Mouse (Mus musculus): ENCODE measurements around the gene N6amt1. TPM values are rescaled to one million over a fixed set of nuclear protein-coding genes. Genes with fewer than 3 reads are reported as not detected.
A peak's percentile ranks its signal among the peaks of the same experiment; 100 is the strongest.

N6amt1 gene
- 10 to 100 TPM; 20.4 to 21.3 TPM for total RNA-seq (2021)
- long read RNA-seq, experiment 1, transcript N6amt1-201 (6 exons, 1,884 nt) = major isoform, 10 of 15 reads
- long read RNA-seq, experiment 1, partial matches to known transcripts = 0 of 15 reads
- long read RNA-seq, experiment 1, other reads (novel, unspliced or antisense) = 2 of 15 reads
- long read RNA-seq, experiment 2, transcript N6amt1-201 (6 exons, 1,884 nt) = major isoform, 8 of 9 reads
- long read RNA-seq, experiment 2, partial matches to known transcripts = 0 of 9 reads
- long read RNA-seq, experiment 2, other reads (novel, unspliced or antisense) = 0 of 9 reads

DNA sequence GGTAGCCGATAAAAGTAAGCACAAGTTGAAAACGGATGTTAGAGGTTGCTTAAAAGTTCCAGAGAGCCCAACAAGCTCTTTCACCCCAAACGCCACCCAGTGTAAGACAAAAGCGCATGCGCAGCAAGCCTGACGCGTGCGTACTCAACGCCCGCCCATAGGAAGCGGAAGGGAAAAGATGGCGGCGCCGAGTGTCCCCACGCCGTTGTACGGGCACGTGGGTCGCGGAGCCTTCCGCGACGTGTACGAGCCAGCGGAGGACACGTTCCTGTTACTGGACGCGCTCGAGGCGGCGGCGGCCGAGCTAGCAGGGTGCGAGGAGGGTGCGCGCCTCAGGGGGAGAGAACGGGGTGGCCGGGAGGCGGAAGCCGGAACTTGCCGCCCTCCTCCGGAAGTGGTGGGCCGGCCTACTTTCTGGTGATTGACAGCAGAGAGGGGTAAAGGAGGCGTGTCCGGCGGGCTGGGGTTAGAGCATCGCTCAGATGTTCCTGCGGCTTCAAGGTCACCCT lies at the start of gene N6amt1:
Gene N6amt1 (plus strand): TSS at position 111 of the 509 bp plus-strand sequence.
- intact Hi-C loops (cut with DNase I) = no loop called here
- peak; percentile 89 to 92 for DNase-seq (ENCODE audit: low spot score in 2 of 2)

DNA sequence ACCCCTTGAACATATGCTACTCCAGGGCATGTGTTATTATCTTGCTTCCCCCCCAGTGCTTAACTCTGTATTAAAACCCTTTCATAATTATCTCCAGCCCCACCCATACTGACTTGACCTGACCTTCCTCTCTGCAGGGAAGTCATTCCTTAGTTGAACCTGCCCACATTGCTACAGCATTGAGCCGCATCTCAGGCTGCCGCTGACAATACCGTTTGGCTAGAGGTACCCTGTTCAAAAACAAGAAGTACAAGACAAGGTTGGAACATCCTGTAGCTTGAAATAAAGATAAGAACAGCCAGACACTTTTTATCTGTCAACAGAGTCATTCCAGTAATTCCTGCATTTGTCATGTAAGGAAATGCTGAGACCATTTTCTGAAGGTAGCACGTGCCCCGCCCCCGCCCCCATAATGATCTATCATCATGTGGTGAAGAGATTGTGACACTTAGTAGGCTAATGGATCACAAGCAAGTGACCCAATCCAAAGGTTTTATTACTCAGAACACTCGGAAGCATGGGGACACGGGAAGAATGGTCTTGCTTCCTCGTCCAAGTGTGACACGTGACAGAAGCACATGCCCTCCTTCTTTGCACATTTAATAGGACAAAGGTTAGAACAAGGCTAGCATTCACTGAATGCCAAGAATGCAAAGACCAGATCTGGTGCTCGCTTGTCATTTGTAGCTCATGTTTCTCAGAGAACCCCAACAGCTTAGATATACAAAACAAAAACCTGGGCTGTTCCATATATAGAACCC lies 48.6 kb upstream of the N6amt1 start:
- intact Hi-C loops (cut with DNase I) = no loop called here
- no peak for DNase-seq (ENCODE audit: low spot score in 2 of 2)

DNA sequence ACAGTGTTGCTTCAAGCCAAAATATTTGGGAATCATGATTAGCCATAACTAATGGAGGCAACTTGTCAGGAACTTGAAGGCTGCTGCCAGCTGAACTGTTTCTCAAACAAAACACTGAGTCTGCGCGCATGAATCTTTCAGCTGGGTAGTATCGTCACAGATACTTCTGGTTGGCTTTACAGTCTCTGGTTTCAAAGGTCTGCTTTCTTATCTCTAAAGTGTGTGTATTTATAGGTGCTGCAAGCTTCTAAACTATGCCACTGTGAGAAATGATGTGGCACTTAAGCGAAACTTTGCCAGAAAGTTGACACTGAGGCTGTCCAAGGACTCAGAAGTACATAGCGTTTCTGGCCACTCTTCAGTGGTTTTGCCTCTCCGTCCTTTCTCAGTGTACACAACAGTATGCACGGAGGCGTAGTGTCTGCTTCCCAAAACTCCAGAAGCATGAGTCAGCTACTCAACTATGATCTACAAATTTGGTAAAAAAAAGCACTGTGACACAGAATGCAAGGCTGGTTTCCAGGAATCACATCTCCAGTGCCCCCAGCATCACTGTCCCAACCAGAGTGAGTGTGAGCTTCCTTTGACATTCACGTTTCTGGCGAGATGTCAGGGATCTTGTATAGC lies 46.8 kb upstream of the N6amt1 start:
- peak; percentile 16 to 43 for DNase-seq (ENCODE audit: low spot score in 2 of 2)
- intact Hi-C loops (cut with DNase I) = no loop called here

DNA sequence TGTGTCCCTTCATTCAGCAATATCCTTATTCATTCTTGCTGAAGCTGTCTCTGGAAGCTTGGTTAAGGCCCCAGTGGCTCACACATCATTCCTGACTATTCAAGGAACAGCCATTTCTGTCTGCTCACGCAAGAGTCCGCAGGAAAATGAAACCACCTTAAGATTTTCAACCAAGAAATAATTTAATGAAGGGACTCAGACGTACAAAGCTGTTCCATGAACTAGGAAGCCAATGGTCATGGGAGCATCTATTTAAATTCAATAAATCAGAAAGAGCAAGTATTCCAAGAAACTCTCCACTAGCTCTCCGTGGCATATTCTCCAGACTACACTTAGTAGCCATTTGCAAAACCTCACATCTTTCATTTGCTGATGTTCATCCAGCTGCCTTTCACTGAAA lies 43.3 kb upstream of the N6amt1 start:
- no peak for DNase-seq (ENCODE audit: low spot score in 2 of 2)
- intact Hi-C loops (cut with DNase I) = no loop called here

DNA sequence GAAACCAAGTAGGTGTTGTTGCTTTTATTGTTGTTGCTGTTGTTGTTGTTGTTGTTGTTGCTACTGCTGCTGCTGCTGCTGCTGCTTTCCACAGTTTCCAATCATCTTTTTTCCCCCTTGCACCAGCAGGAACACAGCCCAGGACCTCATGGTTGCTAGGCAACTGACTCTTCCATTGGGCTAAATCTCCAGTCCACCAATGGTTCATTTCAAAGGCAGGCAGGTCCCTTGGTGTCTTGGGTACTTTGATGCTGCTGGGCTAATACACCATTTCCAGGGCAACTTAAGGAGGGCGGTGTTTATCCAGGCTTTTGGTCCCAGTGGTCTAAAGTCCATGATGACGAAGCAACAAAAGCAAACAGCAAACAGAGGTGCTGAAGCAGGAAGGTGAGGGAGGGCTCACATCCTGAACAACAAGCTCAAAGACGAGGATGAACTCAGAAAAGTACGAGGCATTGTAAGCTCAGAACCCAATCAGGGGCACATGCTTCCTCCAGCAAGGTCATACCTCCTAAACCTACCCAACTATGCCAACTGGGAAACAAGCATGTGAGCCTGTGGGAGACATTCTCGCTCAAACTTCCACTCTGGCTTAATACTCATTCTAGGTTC lies 35.7 kb upstream of the N6amt1 start:
- intact Hi-C loops (cut with DNase I) = no loop called here
- no peak for DNase-seq (ENCODE audit: low spot score in 2 of 2)

DNA sequence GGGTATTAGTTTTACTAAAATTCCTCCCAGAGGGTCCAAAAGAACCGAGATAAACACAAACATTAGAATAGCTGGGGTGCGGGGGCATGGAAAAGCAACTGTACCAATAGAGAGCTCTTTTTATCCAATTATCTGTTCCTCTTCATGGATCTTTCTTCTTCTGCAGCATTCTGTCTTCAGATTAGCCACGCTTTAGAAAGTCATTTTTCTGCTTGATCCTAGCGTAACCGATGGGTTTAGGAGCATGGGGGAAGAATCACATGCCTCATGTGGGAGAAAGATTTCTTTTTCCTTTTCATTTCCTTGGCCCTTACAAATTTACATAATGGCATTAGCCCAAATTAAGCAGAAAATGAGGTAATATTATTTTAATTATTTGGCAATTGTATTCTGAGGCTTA lies 35.0 kb upstream of the N6amt1 start:
- intact Hi-C loops (cut with DNase I) = no loop called here
- no peak for DNase-seq (ENCODE audit: low spot score in 2 of 2)

DNA sequence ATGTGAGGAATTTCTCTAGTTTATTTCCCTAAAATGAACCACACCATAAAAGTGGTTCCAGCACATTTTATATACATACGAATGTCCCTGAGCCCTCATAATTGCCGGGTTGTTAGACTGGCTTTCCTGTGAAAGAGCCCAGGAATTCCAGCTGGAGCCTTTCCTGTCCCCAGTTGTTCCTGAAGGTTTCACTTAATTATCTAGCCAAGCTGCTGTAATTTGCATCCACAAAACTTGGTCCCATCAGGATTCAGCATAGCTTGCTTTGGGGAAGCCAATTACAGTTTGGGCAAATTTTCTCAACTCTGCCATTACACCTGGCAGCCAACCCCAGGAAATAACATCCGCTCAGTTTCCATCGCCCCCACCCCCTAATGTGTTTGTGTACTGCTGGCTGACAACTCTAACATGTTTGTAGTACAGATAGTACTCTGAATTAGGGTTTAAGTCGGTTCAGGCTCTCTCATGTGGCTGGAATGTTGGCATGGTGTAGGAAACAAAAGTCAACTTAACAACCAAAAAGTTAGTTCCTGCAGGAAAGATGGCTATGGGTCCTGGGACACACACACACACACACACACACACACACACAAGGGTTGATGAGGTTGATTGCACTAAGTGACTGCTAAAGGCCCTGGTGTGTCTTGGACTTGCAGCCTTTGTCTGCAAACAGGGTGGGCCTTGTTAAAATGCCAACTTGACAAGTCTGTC lies 34.3 kb upstream of the N6amt1 start:
- intact Hi-C loops (cut with DNase I) = no loop called here
- DNase-seq (ENCODE audit: low spot score in 2 of 2) = no peak

DNA sequence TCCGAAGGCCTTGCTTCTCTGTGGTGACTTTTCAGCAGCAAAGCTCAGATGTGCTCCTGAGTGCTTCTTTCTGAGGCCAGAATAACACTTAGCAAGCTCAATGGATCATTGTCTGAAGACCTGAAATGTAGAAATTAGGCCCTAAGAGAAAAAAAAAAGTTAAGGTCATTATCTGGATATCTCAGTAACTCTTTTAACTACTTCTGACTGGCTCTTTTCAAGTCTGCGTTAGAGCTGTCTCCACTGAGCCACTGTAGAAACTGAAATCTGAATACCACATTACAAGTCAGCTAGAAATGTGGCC lies 33.8 kb upstream of the N6amt1 start:
- intact Hi-C loops (cut with DNase I) = no loop called here
- no peak for DNase-seq (ENCODE audit: low spot score in 2 of 2)

DNA sequence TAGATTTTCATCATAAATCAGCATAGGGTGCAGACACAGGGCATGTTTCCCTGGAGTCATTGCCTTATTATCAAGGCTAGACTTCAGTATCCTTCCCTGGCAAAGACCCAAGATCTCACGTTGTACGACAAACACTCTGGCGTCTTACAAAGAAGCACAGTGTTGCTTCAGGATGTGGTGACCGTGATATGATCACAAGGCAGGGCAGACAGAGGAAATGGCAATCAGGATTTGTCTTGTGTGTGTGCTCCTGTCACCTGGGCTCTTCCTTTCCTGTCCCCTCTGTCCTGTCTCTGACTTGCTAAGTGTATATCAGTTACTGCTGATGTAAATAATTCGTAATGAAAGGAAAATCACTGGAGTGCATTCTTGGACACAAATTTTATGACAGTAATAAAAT lies 29.4 kb upstream of the N6amt1 start:
- DNase-seq (ENCODE audit: low spot score in 2 of 2) = no peak
- intact Hi-C loops (cut with DNase I) = no loop called here

DNA sequence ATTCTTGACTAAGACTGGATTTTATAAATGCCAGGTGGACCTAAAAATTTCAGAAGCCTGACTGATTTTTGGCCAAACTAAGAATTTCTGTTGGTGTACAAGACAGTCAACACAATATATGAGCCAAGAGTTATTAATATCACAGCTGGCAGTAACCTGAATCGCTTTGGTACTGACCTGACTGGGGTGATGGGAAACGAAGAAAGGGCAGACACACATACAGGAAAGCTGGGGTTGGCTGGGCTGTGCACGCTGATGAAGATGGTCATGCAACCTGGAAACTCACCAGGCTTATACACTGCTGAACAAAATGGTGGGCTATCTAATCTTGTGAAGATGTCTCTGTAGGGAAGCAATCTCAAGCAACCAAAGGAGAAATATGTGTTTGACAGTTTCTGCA lies 24.0 kb upstream of the N6amt1 start:
- intact Hi-C loops (cut with DNase I) = no loop called here
- no peak for DNase-seq (ENCODE audit: low spot score in 2 of 2)

DNA sequence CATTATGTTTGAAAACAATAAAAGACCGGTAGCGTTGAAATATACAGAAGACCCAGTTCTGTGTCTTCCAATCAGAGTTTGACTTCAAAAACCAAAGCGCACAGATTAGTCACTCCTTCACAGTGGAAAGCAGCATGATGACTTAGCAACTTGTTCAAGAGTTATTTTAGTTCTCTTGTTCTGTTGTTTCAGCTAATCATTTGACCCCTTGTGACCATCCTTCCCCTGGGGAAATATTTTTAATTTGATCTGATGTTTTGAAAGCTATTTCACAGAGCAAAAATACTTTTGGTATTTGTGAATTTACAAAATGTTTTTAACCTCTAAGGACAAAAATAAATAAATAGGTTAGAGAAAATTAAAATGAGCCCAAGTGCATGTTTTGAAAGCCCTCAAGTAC lies 19.2 kb upstream of the N6amt1 start:
- no peak for DNase-seq (ENCODE audit: low spot score in 2 of 2)
- intact Hi-C loops (cut with DNase I) = no loop called here

DNA sequence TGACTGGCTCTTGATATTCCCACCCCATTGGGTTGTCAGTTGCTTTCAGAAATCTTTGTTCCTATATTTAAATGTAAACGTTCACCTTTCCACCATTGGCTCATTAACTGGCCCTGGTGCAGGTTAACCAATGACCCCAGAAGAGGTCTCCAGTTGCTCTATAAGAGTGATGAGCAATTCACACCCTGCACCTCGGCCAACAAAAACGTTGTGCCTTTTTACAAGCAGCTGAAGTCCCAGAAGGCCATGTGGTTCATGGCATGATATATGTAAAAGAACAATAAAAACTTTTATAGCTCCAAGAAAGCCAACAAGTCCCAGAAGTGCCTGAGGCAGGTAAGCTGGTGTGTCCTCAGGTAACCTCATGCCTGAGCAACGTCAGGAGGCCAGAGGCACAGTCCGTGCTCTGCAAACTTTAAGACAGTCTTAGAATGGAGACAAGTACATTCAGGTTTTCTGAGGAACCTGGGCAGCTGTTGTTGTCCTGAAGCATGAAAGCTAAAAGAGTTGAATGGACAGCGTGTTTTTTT lies 12.9 kb upstream of the N6amt1 start:
- intact Hi-C loops (cut with DNase I) = no loop called here
- no peak for DNase-seq (ENCODE audit: low spot score in 2 of 2)

DNA sequence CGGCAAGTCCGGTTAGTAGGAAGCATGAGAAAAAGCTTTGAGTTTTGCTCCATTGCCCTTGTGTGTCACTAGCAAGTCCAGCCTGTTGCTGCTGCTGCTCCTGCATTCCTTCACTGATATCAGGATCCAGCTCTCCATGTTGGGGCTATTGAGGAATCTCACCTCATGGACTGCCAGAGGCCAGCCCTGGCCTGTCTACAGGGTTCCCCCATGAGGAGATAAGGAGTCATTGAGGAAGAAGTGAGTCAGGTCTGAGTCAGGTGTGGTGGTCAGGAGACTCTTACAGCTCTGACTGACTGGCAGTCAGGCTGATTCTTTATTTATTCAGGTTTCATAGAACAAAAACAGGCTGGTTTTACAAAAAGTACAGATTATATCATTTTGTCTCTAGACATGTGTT lies 5.9 kb upstream of the N6amt1 start:
- no peak for DNase-seq (ENCODE audit: low spot score in 2 of 2)
- intact Hi-C loops (cut with DNase I) = no loop called here

DNA sequence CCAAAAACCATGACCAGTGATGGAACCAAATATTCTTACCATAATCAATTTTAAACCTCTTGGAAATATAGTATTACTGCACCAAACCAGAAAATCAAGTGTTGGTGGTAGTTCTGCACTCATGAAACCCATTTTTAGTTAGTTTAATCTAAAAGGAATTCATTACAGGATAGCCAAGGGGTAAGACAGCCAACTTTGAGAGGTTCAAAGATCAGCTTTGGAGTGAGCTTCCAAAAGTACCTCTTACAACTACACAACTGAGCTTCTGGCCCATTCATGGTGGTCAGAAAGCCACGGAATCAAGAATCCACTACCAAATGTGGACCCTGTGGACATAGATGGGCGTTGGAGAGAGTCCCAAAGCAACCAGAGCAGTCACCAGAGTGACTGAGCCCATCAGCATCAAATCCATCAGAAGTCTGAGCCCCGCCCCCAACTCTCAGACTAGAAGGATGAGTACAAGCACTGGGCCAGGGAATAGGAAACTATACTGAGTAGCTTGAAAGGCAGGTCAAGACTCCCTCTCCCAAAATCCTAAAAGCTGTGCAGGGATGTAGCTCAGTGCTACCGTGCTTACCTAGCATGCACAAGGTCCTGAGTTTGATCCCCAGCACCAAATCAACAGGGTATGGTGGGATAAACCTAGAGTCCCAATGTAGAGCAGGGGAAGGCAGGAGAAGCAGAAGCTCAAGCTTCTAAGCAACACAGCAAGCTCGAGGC lies 2.4 kb upstream of the N6amt1 start:
- intact Hi-C loops (cut with DNase I) = no loop called here
- DNase-seq (ENCODE audit: low spot score in 2 of 2) = no peak

DNA sequence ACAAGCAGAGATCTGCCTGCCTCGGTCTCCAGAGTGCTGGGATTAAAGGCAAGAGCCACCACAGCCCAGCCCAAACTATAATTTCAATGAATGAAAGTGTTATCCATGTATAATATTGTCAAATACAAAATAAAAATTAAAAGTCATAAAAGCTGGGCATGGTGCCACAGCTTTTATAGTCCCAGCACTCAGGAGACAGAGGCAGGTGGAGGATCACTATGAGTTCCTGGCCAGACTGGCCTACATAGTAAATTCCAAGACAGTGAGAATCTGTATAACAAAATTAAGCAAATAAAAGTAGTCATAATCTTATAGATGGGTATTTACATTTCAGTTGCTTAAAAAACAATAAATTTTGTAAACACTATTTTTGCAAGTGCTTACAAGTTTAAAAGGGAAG lies 380 bp upstream of the N6amt1 start:
- intact Hi-C loops (cut with DNase I) = no loop called here

DNA sequence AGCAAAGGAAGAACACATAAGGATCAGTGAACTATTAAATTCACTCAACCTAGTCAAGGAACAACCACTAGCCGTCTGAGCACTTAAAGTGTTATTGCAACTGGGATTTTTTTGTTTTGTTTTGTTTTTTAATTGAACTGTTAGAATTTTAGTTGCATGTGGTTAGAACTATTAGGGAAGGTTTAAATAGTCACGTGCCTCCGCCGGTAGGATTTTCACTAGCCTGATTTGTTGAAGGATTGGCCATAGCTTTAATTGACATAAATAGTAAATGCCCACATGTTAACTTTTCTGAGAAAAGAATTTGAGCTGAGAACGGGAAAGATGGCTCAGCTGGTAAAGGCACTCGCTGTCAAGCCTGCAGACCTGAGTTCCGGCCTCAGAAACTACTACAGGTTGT lies 763 bp downstream of the N6amt1 start:
- no peak for DNase-seq (ENCODE audit: low spot score in 2 of 2)
- intact Hi-C loops (cut with DNase I) = no loop called here

More for the DNA sequence above, 380 bp upstream of the N6amt1 start:
- no peak for DNase-seq (ENCODE audit: low spot score in 2 of 2)

DNA sequence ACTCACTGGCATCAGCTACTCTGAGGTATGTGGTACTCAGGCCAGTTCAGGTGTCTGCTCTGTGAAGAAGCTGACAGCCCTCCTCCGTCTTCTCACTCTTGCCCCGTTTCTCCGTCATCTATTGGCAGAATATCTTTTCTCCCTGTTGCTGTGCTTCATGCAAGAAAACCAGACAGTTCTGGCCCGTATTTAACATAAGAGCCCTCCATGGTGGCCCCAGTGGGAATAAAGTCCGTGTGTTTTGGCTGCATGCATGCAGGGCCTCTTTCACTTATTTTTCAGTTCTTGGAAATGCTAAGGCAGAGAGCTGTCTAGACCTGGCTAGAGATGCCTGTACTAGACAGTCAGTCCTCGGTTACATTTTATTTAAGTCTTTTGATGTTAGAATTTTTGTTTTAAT lies 6.1 kb downstream of the N6amt1 start:
- no peak for DNase-seq (ENCODE audit: low spot score in 2 of 2)
- intact Hi-C loops (cut with DNase I) = loop anchor here (10.0 kb wide), 1 partner anchor 65 kb away; no protein-coding TSS in a partner anchor

DNA sequence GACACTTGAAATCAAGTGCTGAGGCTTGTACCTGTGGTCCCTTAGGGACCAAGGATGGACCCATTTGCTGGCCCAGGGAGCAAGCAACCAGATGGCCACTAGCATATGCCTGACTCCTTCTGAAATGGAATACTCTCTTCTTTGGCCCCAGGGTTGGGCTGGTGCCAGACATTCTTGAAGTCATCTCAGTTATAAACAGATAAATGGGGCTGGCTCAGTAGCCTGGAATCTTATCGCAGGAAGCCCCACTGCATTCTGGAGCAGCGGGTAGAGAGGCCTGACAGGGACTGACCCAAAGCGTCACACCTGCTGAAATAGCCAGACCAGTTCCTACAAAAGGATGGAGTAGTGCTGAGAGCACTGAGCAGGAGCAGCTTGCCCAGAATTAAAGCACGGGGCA lies 10.2 kb downstream of the N6amt1 start:
- intact Hi-C loops (cut with DNase I) = loop anchor here (10.0 kb wide), 1 partner anchor 61 kb away; no protein-coding TSS in a partner anchor
- DNase-seq (ENCODE audit: low spot score in 2 of 2) = no peak

DNA sequence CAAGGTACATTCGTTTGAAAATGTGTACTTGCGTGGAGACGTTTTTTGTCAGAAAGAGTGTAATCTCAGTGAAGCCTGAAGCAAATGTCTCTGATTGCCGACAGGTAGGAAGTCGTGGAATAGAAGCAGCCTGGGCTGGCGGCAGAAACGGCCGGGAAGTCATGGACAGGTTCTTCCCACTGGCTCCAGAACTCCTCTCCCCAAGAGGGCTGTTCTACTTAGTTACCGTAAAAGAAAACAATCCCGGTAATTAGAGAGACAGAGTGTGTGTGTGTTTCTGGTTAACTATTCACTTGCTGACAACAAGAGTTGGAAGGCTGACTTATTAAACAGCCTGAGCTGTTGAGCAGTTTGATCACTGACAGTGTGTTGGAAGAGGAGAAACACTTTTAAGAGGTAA lies 12.1 kb downstream of the N6amt1 start:
- DNase-seq (ENCODE audit: low spot score in 2 of 2) = no peak
- intact Hi-C loops (cut with DNase I) = loop anchor here (10.0 kb wide), 1 partner anchor 59 kb away; no protein-coding TSS in a partner anchor
